ENCODE assay signal across 25 mouse cellular contexts in the genomic region with DNA sequence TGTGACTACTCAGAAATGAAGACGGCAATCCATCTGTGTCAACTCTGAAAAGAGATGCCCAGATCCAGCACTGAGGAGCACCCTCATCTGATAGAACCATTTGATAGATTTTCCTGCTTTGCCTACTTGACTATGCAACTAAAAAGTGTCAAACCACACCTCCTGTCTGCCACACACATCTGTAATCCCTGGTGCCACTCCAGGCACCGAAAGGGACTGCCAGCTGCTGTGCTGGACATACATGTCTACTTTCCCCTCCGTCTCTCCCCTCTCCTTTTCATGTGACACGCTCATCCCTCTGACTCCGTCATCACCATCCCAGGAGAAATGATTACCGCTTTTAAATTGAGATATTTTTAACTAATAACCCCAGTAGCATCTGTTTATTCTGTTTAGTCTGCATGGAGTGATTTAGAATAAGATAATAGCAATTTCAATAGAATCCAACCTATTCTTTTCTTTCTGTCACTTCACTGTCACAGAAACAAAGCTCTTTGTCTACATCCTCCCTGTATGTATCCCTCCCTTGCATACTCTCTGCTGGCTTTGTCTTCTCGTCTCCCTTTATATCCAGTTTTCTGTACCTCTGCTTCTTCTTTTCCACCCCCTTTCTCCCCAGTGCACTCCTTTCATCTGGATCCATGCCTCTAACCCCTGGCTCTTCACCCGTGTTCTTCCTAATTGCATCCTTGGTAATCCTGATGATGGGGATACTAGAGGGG. TPM values are rescaled to one million over a fixed set of nuclear protein-coding genes. Genes with fewer than 3 reads are reported as not detected.
DNase-seq lines count a peak whose midpoint lies in the region; ATAC-seq and TF ChIP-seq lines count a peak whose summit lies in the region.
"Had no signal": no experiment of that assay in that cellular context is flagged by ENCODE, and none has a peak within 500 bp of the region (broad histone marks: within the 10 kb centered on the region; RNA-seq: fewer than 3 reads in every experiment).

No protein-coding gene starts in this region.

- no peak overlapping the region for H3K9ac ChIP-seq in forebrain, postnatal 0 days
- no peak overlapping the region for H3K9ac ChIP-seq in hindbrain, embryonic 16.5 days (ENCODE audit: low read depth, low read length)
- no peak overlapping the region for H3K9ac ChIP-seq in hindbrain, postnatal 0 days (replicated peaks; ENCODE audit: low read length)
- H3K9ac ChIP-seq in midbrain, embryonic 13.5 days (replicated peaks): no peak overlapping the region
- no peak overlapping the region for H3K9ac ChIP-seq in midbrain, postnatal 0 days (replicated peaks; ENCODE audit: low read length, poor library complexity, severe bottlenecking)
- H3K9ac ChIP-seq in midbrain, embryonic 16.5 days (ENCODE audit: low read depth, low read length): no peak overlapping the region
- H3K9ac ChIP-seq: embryonic facial prominence, embryonic 15.5 days; hindbrain, embryonic 12.5 days; limb, embryonic 13.5 days had no signal

- no peaks in the 10 kb centered on the region for H3K9me3 ChIP-seq in forebrain, postnatal 0 days (ENCODE audit: low read length)
- H3K9me3 ChIP-seq in forebrain, embryonic 10.5 days: no peaks in the 10 kb centered on the region
- no peaks in the 10 kb centered on the region for H3K9me3 ChIP-seq in hindbrain, embryonic 16.5 days (ENCODE audit: control insufficient read depth, low read length)
- H3K9me3 ChIP-seq in hindbrain, postnatal 0 days (ENCODE audit: low read length): no peaks in the 10 kb centered on the region
- H3K9me3 ChIP-seq in midbrain, embryonic 13.5 days: no peaks in the 10 kb centered on the region
- no peaks in the 10 kb centered on the region for H3K9me3 ChIP-seq in midbrain, postnatal 0 days (ENCODE audit: low read length)
- no peaks in the 10 kb centered on the region for H3K9me3 ChIP-seq in midbrain, embryonic 16.5 days (replicated peaks; ENCODE audit: control insufficient read depth, low read length, poor library complexity, severe bottlenecking)
- H3K9me3 ChIP-seq: embryonic facial prominence, embryonic 10.5 days; embryonic facial prominence, embryonic 15.5 days; hindbrain, embryonic 12.5 days; limb, embryonic 13.5 days had no signal

- no peaks in the 10 kb centered on the region for H3K4me1 ChIP-seq in forebrain, postnatal 0 days (ENCODE audit: insufficient read depth)
- H3K4me1 ChIP-seq in forebrain, embryonic 10.5 days: peaks cover under 1% of the 10 kb centered on the region; the same call in 1 of the 2 replicates
- H3K4me1 ChIP-seq in hindbrain, embryonic 16.5 days (ENCODE audit: control insufficient read depth, insufficient read depth, low read depth, low read length): no peaks in the 10 kb centered on the region
- H3K4me1 ChIP-seq in hindbrain, postnatal 0 days (ENCODE audit: insufficient read depth, low read length): no peaks in the 10 kb centered on the region
- H3K4me1 ChIP-seq in midbrain, embryonic 13.5 days (replicated peaks): 0 out of 2 replicates have a peak, but pooled peaks cover 8% of the 10 kb centered on the region
- no peaks in the 10 kb centered on the region for H3K4me1 ChIP-seq in midbrain, postnatal 0 days (ENCODE audit: insufficient read depth, low read length)
- H3K4me1 ChIP-seq in midbrain, embryonic 16.5 days (ENCODE audit: control insufficient read depth, insufficient read depth, low read length): no peaks in the 10 kb centered on the region; the same call in 1 of the 2 replicates

- DNase-seq in forebrain, postnatal 0 days: peak; percentile 10
- DNase-seq in forebrain, embryonic 10.5 days (ENCODE audit: extremely low spot score, low spot score): no peak
- DNase-seq in hindbrain, postnatal 0 days (ENCODE audit: low spot score): no peak
- DNase-seq in midbrain, postnatal 0 days (ENCODE audit: low spot score): no peak
- no peak for DNase-seq in kidney, adult 18-20 months
- DNase-seq: adrenal gland, postnatal 25 days; cerebellum, adult 2 months; cerebellum, postnatal 14 days; heart, postnatal 14 days; kidney, adult 2 months; kidney, postnatal 36 days; lung, adult 18-20 months; lung, postnatal 14 days; right cerebral cortex, postnatal 25 days had no signal

- no peak for TF ChIP-seq CTCF in forebrain, postnatal 0 days (IDR thresholded peaks at IDR 0.05; ENCODE audit: low read depth)
- TF ChIP-seq CTCF in hindbrain, postnatal 0 days (IDR thresholded peaks at IDR 0.05; ENCODE audit: low read depth): no peak
- TF ChIP-seq CTCF in midbrain, postnatal 0 days (IDR thresholded peaks at IDR 0.05): no peak

- ATAC-seq in forebrain, postnatal 0 days: peak; percentile 93
- ATAC-seq in hindbrain, embryonic 16.5 days: peak; percentile 24; the same call in 1 of the 2 replicates
- no peak for ATAC-seq in hindbrain, postnatal 0 days
- peak; percentile 9; the same call in 1 of the 2 replicates for ATAC-seq in midbrain, embryonic 13.5 days
- ATAC-seq in midbrain, postnatal 0 days (ENCODE audit: low FRiP score): no peak
- ATAC-seq in midbrain, embryonic 16.5 days: 0 out of 2 replicates have a peak, but pooled peaks have one; percentile 3
- ATAC-seq: CD4-positive, CD25-positive, alpha-beta regulatory T cell, adult 4 months had no signal

- WGBS in forebrain, postnatal 0 days: 58% methylated on average over 8 of the region's 8 CpGs
- 86% methylated on average over 8 of the region's 8 CpGs for WGBS in forebrain, embryonic 10.5 days
- 53% methylated on average over 8 of the region's 8 CpGs for whole genome bisulfite sequencing in hindbrain, embryonic 16.5 days
- 48% methylated on average over 8 of the region's 8 CpGs for WGBS in hindbrain, postnatal 0 days
- WGBS in midbrain, embryonic 13.5 days: 64% methylated on average over 8 of the region's 8 CpGs
- WGBS in midbrain, postnatal 0 days: 56% methylated on average over 8 of the region's 8 CpGs
- 50% methylated on average over 8 of the region's 8 CpGs for WGBS in midbrain, embryonic 16.5 days

- H3K27ac ChIP-seq in forebrain, postnatal 0 days (ENCODE audit: low read depth, low read length): peak overlapping the region; percentile 51; the same call in 1 of the 2 replicates
- H3K27ac ChIP-seq in forebrain, embryonic 10.5 days: no peak overlapping the region
- H3K27ac ChIP-seq in hindbrain, embryonic 16.5 days (ENCODE audit: low read depth, low read length): no peak overlapping the region
- H3K27ac ChIP-seq in hindbrain, postnatal 0 days: no peak overlapping the region
- no peak overlapping the region for H3K27ac ChIP-seq in midbrain, embryonic 13.5 days
- H3K27ac ChIP-seq in midbrain, postnatal 0 days (ENCODE audit: low read depth, low read length): no peak overlapping the region
- no peak overlapping the region for H3K27ac ChIP-seq in midbrain, embryonic 16.5 days (ENCODE audit: low read length)
- H3K27ac ChIP-seq: embryonic facial prominence, embryonic 10.5 days; embryonic facial prominence, embryonic 15.5 days; hindbrain, embryonic 12.5 days; layer of hippocampus, adult 2 months; left cerebral cortex, adult 2 months; limb, embryonic 13.5 days had no signal

- H3K4me2 ChIP-seq in forebrain, postnatal 0 days (ENCODE audit: low read depth): no peak overlapping the region
- H3K4me2 ChIP-seq in hindbrain, embryonic 16.5 days (ENCODE audit: low read length): no peak overlapping the region
- H3K4me2 ChIP-seq in hindbrain, postnatal 0 days (ENCODE audit: low read depth, low read length): no peak overlapping the region
- no peak overlapping the region for H3K4me2 ChIP-seq in midbrain, embryonic 13.5 days (replicated peaks)
- no peak overlapping the region for H3K4me2 ChIP-seq in midbrain, postnatal 0 days (ENCODE audit: low read depth, low read length, poor library complexity, severe bottlenecking)
- H3K4me2 ChIP-seq in midbrain, embryonic 16.5 days (ENCODE audit: low read length): no peak overlapping the region
- H3K4me2 ChIP-seq: embryonic facial prominence, embryonic 15.5 days; hindbrain, embryonic 12.5 days; limb, embryonic 13.5 days; liver, embryonic 11.5 days had no signal

- H3K27me3 ChIP-seq in forebrain, postnatal 0 days (ENCODE audit: insufficient read depth, low read length): no peaks in the 10 kb centered on the region
- H3K27me3 ChIP-seq in forebrain, embryonic 10.5 days (ENCODE audit: poor library complexity, severe bottlenecking): no peaks in the 10 kb centered on the region
- H3K27me3 ChIP-seq in hindbrain, embryonic 16.5 days (replicated peaks; ENCODE audit: control insufficient read depth, insufficient read depth, low read length): no peaks in the 10 kb centered on the region
- no peaks in the 10 kb centered on the region for H3K27me3 ChIP-seq in hindbrain, postnatal 0 days (ENCODE audit: insufficient read depth, low read length)
- H3K27me3 ChIP-seq in midbrain, embryonic 13.5 days: no peaks in the 10 kb centered on the region
- no peaks in the 10 kb centered on the region for H3K27me3 ChIP-seq in midbrain, postnatal 0 days (ENCODE audit: insufficient read depth, low read length)
- H3K27me3 ChIP-seq in midbrain, embryonic 16.5 days (ENCODE audit: control insufficient read depth, insufficient read depth, low read depth, low read length): no peaks in the 10 kb centered on the region
- H3K27me3 ChIP-seq: embryonic facial prominence, embryonic 15.5 days; hindbrain, embryonic 12.5 days; limb, embryonic 13.5 days had no signal

- H3K4me3 ChIP-seq in forebrain, postnatal 0 days (ENCODE audit: low read depth, low read length): no peak overlapping the region
- H3K4me3 ChIP-seq in forebrain, embryonic 10.5 days: no peak overlapping the region
- no peak overlapping the region for H3K4me3 ChIP-seq in hindbrain, embryonic 16.5 days (ENCODE audit: low read length)
- no peak overlapping the region for H3K4me3 ChIP-seq in hindbrain, postnatal 0 days (ENCODE audit: low read length)
- no peak overlapping the region for H3K4me3 ChIP-seq in midbrain, embryonic 13.5 days (replicated peaks)
- H3K4me3 ChIP-seq in midbrain, postnatal 0 days (ENCODE audit: low read depth, low read length): no peak overlapping the region
- H3K4me3 ChIP-seq in midbrain, embryonic 16.5 days (ENCODE audit: low read depth, low read length): no peak overlapping the region
- H3K4me3 ChIP-seq: embryonic facial prominence, embryonic 10.5 days; embryonic facial prominence, embryonic 15.5 days; hindbrain, embryonic 12.5 days; layer of hippocampus, adult 2 months; left cerebral cortex, adult 2 months; limb, embryonic 13.5 days had no signal

- H3K36me3 ChIP-seq in forebrain, postnatal 0 days (ENCODE audit: insufficient read depth): no peaks in the 10 kb centered on the region
- no peaks in the 10 kb centered on the region for H3K36me3 ChIP-seq in forebrain, embryonic 10.5 days (replicated peaks)
- no peaks in the 10 kb centered on the region for H3K36me3 ChIP-seq in hindbrain, embryonic 16.5 days (ENCODE audit: control insufficient read depth, insufficient read depth, low read length)
- H3K36me3 ChIP-seq in hindbrain, postnatal 0 days (ENCODE audit: insufficient read depth, low read length): no peaks in the 10 kb centered on the region
- no peaks in the 10 kb centered on the region for H3K36me3 ChIP-seq in midbrain, embryonic 13.5 days
- no peaks in the 10 kb centered on the region for H3K36me3 ChIP-seq in midbrain, postnatal 0 days (ENCODE audit: insufficient read depth, low read length)
- no peaks in the 10 kb centered on the region for H3K36me3 ChIP-seq in midbrain, embryonic 16.5 days (ENCODE audit: control insufficient read depth, insufficient read depth, low read length)
- H3K36me3 ChIP-seq: embryonic facial prominence, embryonic 10.5 days; embryonic facial prominence, embryonic 15.5 days; hindbrain, embryonic 12.5 days; limb, embryonic 13.5 days had no signal

RNA-seq across cellular contexts. Expression of a gene that starts 5.0 kb away (rescaled TPM):
- total RNA-seq in forebrain, postnatal 0 days (2014; rRNA removed): 25.5 and 30.5 TPM in 2 replicates
- 9.5 and 12.6 TPM in 2 replicates for polyA plus RNA-seq in forebrain, postnatal 0 days (2015; fragmentation: Nextera tagmentation; extraction: Ambion mirVana)
- polyA plus RNA-seq in forebrain, embryonic 10.5 days (2016; fragmentation: Nextera tagmentation; extraction: Ambion mirVana): 16.8 and 18.4 TPM in 2 replicates
- polyA plus RNA-seq in hindbrain, embryonic 16.5 days (2015; fragmentation: Nextera tagmentation; extraction: Ambion mirVana): 11.9 and 14.2 TPM in 2 replicates
- total RNA-seq in hindbrain, postnatal 0 days (2014; rRNA removed): 26.5 and 29.7 TPM in 2 replicates
- polyA plus RNA-seq in hindbrain, postnatal 0 days (2015; fragmentation: Nextera tagmentation; extraction: Ambion mirVana): 12.2 and 13.1 TPM in 2 replicates
- 11.5 and 15.9 TPM in 2 replicates for polyA plus RNA-seq in midbrain, embryonic 13.5 days (2015; fragmentation: Nextera tagmentation; extraction: Ambion mirVana)
- 19.7 and 20.8 TPM in 2 replicates for total RNA-seq in midbrain, postnatal 0 days (2014; rRNA removed)
- 7.8 and 8.2 TPM in 2 replicates for polyA plus RNA-seq in midbrain, postnatal 0 days (2015; fragmentation: Nextera tagmentation; extraction: Ambion mirVana)
- polyA plus RNA-seq in midbrain, embryonic 16.5 days (2015; fragmentation: Nextera tagmentation; extraction: Ambion mirVana): 10.9 and 12.8 TPM in 2 replicates

Comparison
In these comparisons a context has a peak if more than half of its experiments do, and no peak if none do; other contexts are left out.
1. ATAC-seq: peak in forebrain, postnatal 0 days (single experiment), hindbrain, embryonic 16.5 days (single experiment), midbrain, embryonic 13.5 days (single experiment) and midbrain, embryonic 16.5 days (single experiment); none in hindbrain, postnatal 0 days (single experiment) and midbrain, postnatal 0 days (single experiment).